Mouse (Mus musculus): ENCODE results near the gene Baiap3.

DNA sequence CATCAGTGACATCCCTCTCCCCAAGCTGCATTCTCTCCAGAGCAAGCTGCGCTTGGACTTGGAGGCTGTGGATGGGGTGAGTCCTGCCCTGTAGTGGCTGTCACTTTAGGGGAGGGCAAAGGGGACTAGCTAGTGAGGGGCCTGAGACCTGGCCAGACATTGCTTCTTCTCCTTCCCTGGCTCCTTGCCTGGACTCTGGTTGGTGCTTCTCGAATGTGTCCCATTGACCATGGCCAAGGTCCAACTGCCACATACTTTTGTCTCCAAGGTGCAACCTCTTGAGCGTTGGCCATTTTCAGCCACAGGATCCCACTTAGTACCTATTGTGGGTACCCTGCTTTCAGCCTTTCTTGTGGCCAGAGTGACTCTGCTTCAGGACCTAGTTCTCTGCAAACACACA lies 25.5 kb downstream of the Baiap3 start:
- TF ChIP-seq CTCF (IDR thresholded peaks at IDR 0.05; ENCODE audit: low read depth, low read length) (no peak), POLR2AphosphoS5 (IDR thresholded peaks at IDR 0.05; ENCODE audit: insufficient replicate concordance, low read depth, low read length) (no peak), TAL1 (conservative IDR thresholded peaks at IDR 0.05; ENCODE audit: low read depth, low read length) (no peak), GATA1 (IDR thresholded peaks at IDR 0.05; ENCODE audit: borderline replicate concordance, low read length) (no peak)
